Mouse (Mus musculus) T-helper 2 cell (primary cell): ENCODE data around the gene Stfa2l1.
"Not testable (repeated sequence)": the region's sequence is repeated elsewhere in the genome, so short reads cannot be mapped to it uniquely, and the experiment has no call there.

Experiments used
- in situ Hi-C: fragments of 300-600 bp; cut with MboI, MseI; formaldehyde crosslinking; loops from one replicate; pipeline ENCODE4 v1.15.1; 2025; ENCODE audit warnings: high pct_unique_total_duplicates

Stfa2l1 gene

GRCm38 (mm10) chr16:36156402-36156975 lies at the start of gene Stfa2l1:
Gene Stfa2l1, plus strand, starts transcription at chr16:36156811.
- in situ Hi-C loops = no loop called here

- in situ Hi-C loops = loop anchor here (5.0 kb wide), 1 partner anchor 596 kb away; no protein-coding TSS in a partner anchor
Measured at GRCm38 (mm10) chr16:36111486-36111885, 45.1 kb upstream of the Stfa2l1 start.

GRCm38 (mm10) chr16:36115751-36116150 lies 40.9 kb upstream of the Stfa2l1 start:
- in situ Hi-C loops = not testable (repeated sequence)

GRCm38 (mm10) chr16:36128092-36128491 lies 28.5 kb upstream of the Stfa2l1 start:
- in situ Hi-C loops = no loop called here

- in situ Hi-C loops = no loop called here
Measured at GRCm38 (mm10) chr16:36131141-36131540, 25.5 kb upstream of the Stfa2l1 start, which contains the start of gene Csta1. Gene Csta1, minus strand, starts transcription at chr16:36131241.

GRCm38 (mm10) chr16:36138201-36138600 lies 18.4 kb upstream of the Stfa2l1 start:
- in situ Hi-C loops = no loop called here

- in situ Hi-C loops = not testable (repeated sequence)
Measured at GRCm38 (mm10) chr16:36167841-36168240, 11.2 kb downstream of the Stfa2l1 start.

- in situ Hi-C loops = no loop called here
Measured at GRCm38 (mm10) chr16:36176108-36176507, 19.5 kb downstream of the Stfa2l1 start.

- in situ Hi-C loops = no loop called here
Measured at GRCm38 (mm10) chr16:36179910-36180309, 23.3 kb downstream of the Stfa2l1 start.

- in situ Hi-C loops = not testable (repeated sequence)
Measured at GRCm38 (mm10) chr16:36183912-36184311, 27.3 kb downstream of the Stfa2l1 start, which contains the start of gene Gm5483. Gene Gm5483, plus strand, starts transcription at chr16:36184212.

GRCm38 (mm10) chr16:36199226-36199625 lies 42.6 kb downstream of the Stfa2l1 start:
- in situ Hi-C loops = no loop called here

- in situ Hi-C loops = no loop called here
Measured at GRCm38 (mm10) chr16:36203846-36204245, 47.2 kb downstream of the Stfa2l1 start.

- in situ Hi-C loops = not testable (repeated sequence)
Measured at GRCm38 (mm10) chr16:36205684-36206083, 49.1 kb downstream of the Stfa2l1 start.

- in situ Hi-C loops = no loop called here
Measured at GRCm38 (mm10) chr16:36209967-36210453, 53.4 kb downstream of the Stfa2l1 start, which contains the start of gene Gm5416. Gene Gm5416, plus strand, starts transcription at chr16:36210403.
